Mouse (Mus musculus): Measurements from ENCODE around the gene Ptf1a.

Ptf1a gene
- long read RNA-seq, experiment 1, result 0 reads
- long read RNA-seq, experiment 2, result 0 reads

DNA sequence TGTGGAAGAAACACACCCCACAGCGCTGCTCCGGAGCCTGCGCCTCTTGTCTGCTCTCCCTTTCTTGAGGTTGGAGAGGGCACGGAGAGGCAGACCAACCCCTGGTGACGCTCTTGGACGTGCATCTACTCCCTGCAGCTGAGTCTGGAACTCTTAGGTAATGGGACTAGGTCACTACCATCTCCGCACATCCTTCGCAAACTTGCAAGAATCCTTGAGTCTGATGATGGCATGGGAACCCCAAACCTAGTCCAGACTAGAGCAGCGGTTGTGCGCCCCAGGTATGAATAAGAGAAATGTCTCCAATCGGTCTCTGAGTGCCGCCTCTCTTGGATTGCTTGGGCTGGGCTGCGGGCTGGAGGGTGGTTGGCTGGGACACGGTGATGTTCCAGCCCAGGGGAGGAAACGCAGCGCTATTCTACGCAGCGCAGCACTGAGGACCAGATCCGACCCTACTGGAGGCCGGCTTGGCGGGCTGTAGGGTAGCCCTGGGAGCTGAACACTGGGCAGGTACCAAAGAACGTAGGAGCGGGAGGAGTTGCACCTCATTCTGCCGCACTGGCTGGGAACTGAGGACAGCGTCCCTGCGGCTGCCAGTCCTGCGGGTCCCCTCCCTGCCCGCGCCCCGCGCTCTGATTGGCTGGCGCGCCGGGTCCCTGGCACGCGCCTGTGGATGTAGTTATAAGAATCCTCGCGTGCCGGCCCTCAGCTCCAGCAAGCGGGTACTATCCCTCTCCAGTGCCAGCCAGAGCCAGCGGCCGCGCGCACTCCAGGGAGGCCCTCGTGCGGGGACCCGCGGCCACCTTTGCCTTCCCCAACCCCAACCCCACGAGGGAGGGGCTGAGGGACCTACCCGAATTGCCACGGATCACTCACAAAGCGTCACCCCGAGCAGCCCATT lies at the start of gene Ptf1a:
TSS of gene Ptf1a (plus strand) at position 733 of the 901 bp plus-strand sequence.
- intact Hi-C loops (cut with DNase I), result no loop called here

DNA sequence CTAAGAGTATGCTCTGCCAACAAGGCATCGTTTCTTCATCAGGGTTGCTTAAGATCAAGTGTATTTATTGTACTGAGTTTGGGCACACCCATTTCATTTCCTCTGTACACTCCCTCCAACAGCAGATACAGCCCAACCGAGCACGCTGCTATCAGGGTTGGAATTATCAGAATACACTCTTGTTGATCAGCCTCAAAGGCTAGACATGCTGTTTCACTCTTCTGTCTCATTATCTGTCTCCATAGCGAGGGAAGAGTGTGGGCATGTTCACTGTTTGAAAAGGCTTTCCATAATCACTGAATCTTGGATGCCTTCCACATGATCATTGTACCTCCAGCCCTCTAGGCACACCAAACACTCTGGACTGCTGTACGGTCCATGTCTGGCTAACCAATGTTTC lies 40.1 kb upstream of the Ptf1a start:
- intact Hi-C loops (cut with DNase I), result no loop called here

DNA sequence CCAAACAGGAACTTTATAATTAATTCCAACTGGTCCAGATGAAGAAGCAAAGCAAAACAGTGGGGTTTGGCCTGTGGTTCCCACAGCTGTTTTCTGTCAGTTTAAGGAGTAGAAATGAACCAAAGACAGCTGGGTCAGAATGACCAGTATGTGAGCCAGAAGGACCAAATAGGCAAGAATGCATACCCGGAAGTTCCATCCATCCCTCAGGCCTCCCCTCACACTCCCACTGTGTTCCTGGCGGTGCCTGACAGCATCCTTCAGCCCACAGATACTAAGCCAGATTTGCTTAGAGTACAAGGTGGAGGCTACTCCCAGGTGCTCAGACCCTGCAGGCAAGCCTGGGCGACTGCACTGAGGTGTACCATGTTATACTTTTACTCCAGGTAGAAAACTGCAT lies 38.9 kb upstream of the Ptf1a start:
- intact Hi-C loops (cut with DNase I), result no loop called here

DNA sequence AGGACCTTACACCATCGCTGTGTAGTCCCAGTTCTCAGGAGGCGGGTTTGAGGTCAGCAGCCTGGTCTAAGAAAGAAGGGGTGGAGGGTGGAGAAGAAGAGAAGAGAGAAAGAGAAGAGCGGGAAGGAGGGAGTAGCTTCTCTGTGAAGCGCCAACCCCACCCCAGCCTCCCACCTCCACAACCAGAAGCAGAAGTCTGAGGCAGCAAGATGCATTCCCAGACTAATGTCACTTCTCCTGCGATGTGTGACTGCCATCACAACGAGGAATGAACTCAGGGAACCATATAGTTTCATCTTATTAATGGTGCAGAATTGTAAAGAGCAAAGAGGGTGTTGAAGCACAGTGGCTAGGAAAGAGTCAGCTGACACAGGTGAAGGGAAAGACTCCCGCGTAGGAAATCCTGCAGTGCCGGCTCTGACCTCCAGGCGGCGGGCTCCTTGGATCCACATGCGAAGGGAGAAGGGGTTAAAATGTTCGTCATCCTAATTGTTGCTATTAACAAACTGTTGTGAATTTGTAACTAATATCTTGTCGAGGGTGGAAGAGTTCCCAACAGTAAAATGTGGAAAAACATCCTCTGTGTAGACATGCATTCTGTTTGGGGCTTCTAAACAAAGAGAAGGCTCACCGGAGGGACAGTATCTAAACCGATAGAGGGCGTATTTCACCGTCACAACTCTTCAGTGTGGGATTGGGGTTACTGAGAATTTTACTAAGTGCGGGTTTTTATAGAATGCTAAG lies 31.1 kb upstream of the Ptf1a start:
- intact Hi-C loops (cut with DNase I), result loop anchor here (2.0 to 10.0 kb wide), 2 partner anchors 106 to 500 kb away; no protein-coding TSS in a partner anchor

DNA sequence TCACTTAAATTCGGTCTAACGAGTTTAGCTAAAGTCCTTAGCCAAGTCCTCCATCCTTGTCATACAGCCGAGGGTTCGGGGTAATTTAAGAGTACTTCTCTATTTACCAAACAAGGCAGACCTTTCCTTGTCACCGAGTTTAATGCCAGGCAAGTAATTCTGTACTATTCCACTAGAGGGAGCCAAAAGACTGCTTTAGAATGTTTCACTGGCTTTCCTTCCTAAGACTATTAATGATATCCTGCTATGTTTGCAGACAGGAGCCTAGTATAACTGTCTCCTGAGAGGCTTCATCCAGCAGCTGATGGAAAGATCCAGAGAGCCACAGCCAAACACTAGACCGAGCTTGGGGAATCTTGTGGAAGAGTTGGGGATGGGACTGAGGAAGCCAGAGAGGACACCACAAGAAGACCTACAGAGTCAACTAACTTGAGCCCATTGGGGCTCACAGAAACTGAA lies 30.4 kb upstream of the Ptf1a start:
- intact Hi-C loops (cut with DNase I), result loop anchor here (2.0 to 10.0 kb wide), 3 partner anchors 106 to 500 kb away; no protein-coding TSS in a partner anchor

DNA sequence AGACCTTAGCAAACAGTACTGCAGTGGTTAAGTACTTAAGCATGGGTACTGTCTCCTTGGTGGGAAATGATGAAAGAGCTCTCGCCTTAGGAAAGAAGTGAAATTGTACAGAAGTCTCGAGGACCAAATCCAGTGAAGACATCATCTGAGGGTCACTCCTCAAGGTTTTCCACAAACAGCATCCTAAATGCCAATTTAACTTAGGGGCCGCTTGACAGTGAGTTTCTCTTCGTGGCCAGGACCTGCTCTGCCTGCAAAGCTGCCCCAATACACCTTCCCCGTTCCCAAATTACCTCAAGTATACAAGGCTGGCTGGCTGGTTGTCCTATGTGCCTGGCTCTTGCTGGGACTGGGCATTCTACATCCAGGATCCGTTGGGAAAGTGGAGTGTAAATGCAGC lies 29.4 kb upstream of the Ptf1a start:
- intact Hi-C loops (cut with DNase I), result loop anchor here (5.0 to 10.0 kb wide), 2 partner anchors 311 to 499 kb away; no protein-coding TSS in a partner anchor

DNA sequence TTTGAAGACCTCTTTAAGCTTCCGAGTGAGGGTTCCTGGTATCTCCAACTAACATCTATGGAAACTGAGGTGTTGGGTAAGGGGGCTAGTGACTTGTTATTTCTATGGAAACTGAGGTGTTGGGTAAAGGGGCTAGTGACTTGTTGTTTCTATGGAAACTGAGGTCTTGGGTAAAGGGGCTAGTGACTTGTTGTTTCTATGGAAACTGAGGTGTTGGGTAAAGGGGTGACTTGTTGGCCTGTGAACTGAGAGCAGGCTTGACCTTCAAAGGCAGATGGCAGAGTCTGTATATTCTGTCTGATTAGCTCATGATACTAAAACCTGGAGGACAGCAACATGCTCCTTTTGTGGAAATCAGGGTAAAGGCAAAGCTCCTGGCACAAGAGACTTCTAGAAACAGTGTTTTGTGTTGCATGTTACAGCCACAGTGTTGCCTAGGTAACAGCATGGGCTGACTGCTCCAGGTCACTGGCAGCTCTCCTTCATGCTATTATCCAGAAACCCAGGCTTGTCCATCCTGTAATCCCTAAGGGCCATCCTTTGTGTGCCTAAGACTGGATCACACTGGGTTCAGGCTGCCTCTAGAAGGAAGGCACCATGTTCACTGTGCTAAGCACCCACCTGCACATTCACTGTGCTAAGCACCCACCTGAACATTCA lies 25.6 kb upstream of the Ptf1a start:
- intact Hi-C loops (cut with DNase I), result loop anchor here (5.0 to 10.0 kb wide), 2 partner anchors 307 to 495 kb away; no protein-coding TSS in a partner anchor

DNA sequence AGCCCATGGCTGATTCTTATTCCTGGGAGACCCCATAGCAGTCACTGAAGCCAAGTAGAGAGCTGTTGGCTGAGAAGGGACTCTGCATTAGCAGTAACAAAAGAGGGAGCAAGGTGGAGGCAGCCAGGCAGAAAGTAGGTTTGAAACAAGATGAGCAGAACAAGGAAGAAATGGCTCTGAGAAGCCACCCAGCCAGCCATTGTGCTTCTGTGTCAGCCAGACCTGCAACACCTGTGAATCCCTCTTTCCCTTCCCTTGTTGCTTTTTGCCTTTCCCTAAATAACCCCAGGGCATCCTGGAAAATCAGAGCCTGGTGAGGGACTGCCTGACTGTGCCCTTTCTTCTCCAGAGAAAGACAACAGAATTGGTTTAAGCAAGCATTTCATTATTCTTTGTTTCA lies 23.2 kb upstream of the Ptf1a start:
- intact Hi-C loops (cut with DNase I), result no loop called here

DNA sequence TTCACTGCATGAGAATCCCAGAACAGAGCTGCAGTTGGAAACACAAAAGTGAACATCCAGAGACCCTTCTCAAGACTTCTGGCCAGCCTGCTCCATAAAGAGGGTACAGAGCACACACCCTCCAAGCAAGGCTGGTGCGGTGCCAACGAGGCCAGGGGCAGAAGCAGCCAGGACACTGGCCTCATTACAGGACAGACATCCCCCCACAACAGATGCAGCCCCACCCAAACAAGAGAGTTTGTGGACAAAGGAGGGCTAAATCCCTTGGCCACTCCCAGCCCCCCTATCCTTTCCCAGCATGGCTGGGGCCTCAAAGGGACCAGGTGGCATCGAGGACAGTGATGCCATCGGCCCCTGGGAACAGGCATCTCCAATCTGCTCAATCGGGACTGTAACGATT lies 22.4 kb upstream of the Ptf1a start:
- intact Hi-C loops (cut with DNase I), result no loop called here

DNA sequence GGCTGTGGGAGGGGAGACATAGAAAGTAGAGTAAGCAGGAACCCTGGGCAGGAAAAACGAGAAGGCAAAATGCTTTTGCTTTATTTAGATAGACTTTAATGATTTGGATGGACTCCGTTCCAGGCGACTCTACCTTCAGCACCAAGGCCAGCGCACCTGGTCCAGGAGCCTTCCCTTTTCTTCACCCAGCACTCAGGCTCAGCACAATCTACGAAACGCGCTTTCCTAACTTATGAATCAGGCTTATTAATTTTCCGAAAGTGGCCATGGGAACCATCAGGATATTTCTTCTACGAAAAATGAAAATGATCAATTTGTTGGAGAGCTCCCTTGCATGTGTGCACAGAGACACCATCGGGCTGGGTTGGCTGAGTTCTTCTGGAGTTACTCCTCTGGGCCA lies 16.4 kb upstream of the Ptf1a start:
- intact Hi-C loops (cut with DNase I), result no loop called here

DNA sequence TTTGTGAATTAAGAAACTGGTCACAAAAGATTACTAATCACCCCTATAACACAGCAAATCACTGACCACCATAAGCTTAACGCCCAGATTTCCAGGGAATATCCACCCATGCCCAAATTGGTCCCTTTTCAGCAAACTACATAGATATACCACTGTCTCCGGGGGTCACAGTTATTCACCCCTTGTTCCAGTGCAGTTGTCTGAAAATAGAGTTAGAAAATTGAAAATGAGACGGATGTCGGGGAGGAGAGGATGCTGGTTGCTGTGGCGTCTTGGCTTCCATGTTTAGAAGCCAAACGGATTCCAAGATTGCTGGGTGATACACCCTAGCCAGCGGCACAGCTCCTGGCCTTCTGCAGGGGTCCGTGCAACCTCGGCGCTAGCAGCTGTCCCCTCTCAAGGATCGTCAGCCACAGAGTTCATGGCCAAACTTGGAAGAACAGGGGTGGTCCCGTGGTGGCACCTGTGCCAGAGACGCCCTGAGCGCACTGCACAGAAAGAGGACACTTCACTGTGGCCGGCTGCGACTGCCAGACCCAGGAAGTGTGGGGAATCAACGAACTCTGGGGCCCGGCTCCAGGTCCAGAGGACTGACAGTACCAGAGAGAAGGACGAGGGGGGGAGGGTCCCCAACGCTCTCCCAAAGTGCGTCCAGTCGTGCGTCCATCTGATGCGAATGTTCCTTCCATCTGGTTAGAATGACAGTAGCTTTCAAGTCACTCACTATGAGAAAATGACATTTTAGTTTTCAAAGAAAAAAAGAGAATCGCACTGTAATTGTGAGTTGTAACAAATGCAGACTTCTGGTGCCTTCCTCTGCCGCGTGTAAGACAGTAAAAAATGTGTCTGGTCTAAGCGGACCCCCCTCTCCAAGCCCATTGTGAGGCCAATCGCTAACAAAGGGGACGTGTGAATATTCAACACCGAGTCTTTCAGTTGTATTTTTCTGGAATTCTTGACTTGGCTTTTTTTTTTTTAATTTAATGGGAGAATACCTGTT lies 15.5 kb upstream of the Ptf1a start:
- intact Hi-C loops (cut with DNase I), result no loop called here

DNA sequence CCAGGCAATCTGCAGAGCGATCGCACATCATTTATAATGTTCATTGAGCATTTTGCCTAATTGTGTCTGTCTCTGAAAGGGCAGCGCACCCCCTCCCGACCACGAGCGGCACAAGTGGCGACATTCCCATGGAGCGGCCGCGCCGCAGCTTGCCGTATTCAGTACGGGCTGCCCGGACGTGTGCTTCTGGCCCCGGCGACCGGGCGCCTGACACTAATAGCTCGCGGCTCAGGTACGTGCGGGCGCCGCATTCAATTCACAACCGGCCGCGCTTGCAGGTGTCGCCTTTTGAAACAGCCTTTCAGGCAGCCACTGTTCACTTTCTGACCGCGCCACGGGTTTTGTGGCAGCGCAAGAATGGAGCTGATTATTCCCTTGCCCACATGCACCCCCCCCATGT lies 14.7 kb upstream of the Ptf1a start:
- intact Hi-C loops (cut with DNase I), result no loop called here

DNA sequence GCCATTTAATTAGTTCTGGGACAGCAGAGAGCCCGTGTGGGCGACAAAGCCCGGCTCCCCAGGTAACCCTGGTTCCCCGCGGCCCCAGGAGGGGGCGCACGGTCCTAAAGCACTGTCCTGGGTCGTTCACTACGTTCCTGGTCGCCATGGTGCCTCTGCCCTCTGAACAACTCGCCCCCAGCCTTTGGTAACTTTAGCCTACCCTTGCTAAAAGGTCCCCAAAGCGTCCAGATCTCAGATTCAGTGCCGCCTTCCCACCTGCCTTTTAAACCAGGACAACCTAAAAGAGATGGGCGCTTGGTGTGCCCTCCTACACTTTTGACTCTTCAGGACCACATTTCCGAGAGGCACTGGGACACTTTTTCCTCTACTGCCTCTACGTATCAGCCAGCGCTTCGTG lies 14.3 kb upstream of the Ptf1a start:
- intact Hi-C loops (cut with DNase I), result no loop called here

DNA sequence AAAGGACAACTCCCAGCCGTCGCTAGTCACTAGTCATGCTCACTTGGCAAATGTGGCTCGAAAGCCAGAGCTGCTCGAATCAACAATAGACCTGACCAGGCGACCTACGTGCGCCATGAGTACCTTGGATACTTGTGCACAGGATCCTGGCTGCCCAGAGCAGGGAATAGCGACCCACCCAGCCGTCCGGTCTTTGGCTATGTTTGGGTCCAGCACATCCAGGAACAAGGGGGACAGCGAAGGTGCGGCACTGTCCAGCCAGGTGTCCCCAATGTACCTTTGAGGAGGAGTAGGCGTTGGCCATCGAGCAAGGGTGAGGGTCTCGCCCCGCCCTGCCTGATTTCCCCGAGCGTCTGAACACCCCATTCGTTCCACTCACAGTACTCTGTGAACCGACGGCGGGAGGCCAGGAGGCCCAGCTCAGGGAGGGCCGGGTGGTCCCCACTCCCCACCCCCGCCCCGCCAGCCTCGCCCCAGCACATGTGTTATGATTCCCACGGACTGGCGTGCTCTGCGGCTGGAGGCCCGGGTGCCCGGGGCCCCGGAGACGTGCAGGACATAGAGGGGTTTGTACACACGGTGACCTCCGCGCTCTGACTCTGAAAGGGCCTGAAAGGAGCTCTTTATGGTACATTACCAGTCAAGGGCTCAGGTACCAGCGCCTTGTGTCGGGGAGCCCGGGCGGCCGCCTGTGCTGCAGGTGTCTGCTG lies 13.7 kb upstream of the Ptf1a start:
- intact Hi-C loops (cut with DNase I), result no loop called here

DNA sequence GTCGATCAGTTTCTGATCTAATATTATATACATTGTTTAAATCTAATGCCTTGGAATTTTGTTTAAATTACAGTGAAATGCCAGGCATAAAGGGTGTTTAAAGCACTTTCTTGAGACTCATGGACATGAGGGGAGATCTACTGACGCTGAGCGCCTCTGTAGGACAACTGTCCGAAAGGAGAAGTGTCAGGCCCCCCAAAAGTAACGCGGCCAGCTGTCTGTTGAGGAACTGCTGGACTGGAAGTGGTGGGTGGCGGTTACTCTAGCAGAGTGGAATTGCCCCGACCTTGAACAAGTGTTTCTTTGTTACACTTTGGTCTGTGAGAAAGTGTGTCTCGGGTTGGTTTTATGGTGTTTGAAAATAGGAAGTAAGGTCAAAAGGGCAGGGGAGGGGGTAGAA lies 1.1 kb upstream of the Ptf1a start:
- intact Hi-C loops (cut with DNase I), result no loop called here

DNA sequence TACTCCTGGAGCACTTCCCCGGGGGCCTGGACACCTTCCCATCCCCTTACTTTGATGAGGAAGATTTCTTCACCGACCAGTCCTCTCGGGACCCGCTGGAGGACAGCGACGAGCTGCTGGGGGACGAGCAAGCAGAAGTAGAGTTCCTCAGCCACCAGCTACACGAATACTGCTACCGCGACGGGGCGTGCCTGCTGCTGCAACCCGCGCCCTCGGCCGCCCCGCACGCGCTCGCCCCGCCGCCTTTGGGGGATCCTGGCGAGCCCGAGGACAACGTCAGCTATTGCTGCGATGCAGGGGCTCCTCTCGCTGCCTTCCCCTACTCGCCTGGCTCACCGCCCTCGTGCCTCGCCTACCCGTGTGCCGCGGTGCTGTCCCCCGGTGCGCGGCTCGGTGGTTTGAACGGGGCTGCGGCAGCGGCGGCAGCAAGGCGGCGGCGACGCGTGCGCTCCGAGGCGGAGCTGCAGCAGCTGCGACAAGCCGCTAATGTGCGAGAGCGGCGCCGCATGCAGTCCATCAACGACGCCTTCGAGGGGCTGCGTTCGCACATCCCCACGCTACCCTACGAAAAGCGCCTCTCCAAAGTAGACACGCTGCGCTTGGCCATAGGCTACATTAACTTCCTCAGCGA lies 523 bp downstream of the Ptf1a start:
- intact Hi-C loops (cut with DNase I), result no loop called here

DNA sequence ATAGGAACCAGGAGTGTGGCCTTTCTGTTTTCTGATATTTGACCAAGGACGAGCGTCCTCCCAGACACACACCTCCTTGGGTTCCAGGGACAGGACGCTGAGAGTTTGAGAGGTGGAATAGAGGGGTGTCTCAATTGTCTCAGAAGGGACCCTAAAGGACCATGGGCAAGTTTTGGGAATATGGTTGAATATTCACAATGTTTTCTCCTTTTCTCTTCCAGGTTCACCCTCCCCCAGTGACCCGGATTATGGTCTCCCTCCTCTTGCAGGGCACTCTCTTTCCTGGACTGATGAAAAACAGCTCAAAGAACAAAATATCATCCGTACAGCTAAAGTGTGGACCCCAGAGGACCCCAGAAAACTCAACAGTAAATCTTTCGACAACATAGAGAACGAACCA lies 1.3 kb downstream of the Ptf1a start:
- intact Hi-C loops (cut with DNase I), result no loop called here

DNA sequence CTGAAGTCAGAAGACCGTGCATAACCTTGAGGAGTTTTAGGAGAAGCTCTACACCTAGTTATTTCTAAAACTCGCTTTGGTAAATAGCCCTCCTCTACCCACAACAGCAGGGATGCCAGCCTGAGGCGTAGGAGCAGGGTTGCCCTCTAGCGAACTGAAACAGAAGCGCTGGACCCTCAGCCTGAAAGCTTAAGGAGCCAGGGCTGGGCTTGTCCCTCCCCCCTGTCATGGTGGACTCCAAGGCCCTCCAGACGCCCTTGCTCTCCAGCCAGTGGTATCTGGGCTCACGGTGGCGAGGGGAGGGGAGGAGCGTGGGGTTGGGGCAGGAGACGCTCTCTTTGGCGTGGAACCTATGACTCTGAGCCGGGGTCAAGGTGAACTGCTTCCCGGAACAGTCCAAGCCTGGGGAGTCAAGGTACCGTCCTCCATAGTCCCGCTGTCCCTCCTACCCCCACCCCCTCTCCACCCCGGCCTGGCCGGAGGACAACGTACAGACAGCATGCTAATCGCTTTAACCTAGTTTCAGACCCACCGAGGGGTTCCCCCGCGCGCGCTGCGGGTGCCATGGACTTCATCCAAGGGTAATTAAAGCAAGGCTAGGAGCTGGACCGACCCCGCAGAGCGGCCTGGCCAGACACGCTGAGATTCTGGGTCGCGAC lies 2.7 kb downstream of the Ptf1a start:
- intact Hi-C loops (cut with DNase I), result no loop called here

DNA sequence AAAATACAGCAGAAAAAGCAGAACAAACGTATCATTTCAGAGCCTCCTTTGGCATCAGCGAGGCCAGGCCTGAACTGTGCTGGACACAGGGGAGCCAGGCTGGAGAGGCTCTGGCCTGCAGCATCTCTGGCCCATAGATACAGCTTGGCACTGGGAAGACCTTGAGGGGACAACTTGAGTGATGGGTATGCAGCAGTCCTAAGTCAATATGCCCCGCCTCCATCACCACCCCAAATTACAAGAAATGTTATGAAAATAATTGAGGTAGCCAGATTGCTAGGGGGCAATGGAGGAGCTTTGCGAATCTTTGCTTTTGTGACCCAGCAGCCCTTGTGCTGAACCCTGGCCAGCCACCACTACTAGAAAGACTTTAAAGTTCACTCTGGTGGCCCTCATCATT lies 3.8 kb downstream of the Ptf1a start:
- intact Hi-C loops (cut with DNase I), result no loop called here

All from adrenal gland (tissue).